Mouse (Mus musculus): ENCODE measurements around the gene Rab11fip3.

Rab11fip3 gene

GRCm38 (mm10) chr17:26087059-26087564 lies 17.8 kb upstream of the Rab11fip3 start:
- no peak for DNase-seq (ENCODE audit: low spot score in 2 of 2)

- no peak for DNase-seq (ENCODE audit: low spot score in 2 of 2)
Observed at GRCm38 (mm10) chr17:26080867-26081266, 11.5 kb upstream of the Rab11fip3 start.

DNA sequence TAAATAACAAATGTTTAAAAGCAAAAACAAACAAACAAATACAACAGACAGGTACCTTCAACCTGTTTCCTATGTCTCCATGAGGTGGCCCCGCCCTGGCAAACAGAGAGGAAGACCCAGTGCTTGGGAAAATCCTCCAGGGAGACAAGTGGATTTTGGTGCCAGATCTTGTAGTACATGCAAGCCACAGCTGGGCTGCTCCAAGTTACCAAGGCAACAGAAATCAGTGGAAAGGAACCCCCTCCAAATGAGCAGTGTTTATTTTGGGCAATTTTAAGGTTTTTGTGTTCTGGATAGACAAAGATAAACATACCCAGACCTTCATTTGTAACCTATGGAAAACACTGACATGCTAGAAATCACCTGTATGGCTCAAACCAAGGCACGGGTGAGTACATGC lies 9.5 kb upstream of the Rab11fip3 start:
- DNase-seq (ENCODE audit: low spot score in 2 of 2) = peak in 1 of 2 experiments; percentile 45

- DNase-seq (ENCODE audit: low spot score in 2 of 2) = peak; percentile 68 to 77
Observed at GRCm38 (mm10) chr17:26075246-26075645, 5.9 kb upstream of the Rab11fip3 start.

DNA sequence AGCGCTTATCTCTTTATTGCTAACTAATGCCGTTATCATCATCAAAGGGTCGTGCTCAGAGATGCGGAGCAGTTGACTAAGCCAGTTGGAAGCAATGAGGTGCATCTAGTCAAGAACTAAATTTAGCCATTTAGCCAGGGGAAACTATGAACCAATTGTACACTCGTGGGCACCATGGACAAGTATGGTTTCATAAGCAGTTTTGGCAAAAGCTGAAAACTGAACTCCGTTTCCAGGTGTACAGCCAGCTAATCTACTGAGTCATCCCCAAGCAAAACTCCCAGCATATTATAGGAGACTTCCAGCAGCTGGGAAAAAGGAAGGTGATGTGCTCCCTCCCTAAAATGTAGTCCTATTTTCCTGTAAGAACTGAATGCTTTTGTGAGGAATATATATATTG lies 781 bp upstream of the Rab11fip3 start:
- no peak for DNase-seq (ENCODE audit: low spot score in 2 of 2)

- DNase-seq (ENCODE audit: low spot score in 2 of 2) = no peak
Observed at GRCm38 (mm10) chr17:26068024-26068830, 1.1 kb downstream of the Rab11fip3 start.

GRCm38 (mm10) chr17:26066488-26067020 lies 2.8 kb downstream of the Rab11fip3 start:
- no peak for DNase-seq (ENCODE audit: low spot score in 2 of 2)

GRCm38 (mm10) chr17:26064916-26065315 lies 4.4 kb downstream of the Rab11fip3 start:
- no peak for DNase-seq (ENCODE audit: low spot score in 2 of 2)

GRCm38 (mm10) chr17:26057787-26058567 lies 11.4 kb downstream of the Rab11fip3 start:
- no peak for DNase-seq (ENCODE audit: low spot score in 2 of 2)

DNA sequence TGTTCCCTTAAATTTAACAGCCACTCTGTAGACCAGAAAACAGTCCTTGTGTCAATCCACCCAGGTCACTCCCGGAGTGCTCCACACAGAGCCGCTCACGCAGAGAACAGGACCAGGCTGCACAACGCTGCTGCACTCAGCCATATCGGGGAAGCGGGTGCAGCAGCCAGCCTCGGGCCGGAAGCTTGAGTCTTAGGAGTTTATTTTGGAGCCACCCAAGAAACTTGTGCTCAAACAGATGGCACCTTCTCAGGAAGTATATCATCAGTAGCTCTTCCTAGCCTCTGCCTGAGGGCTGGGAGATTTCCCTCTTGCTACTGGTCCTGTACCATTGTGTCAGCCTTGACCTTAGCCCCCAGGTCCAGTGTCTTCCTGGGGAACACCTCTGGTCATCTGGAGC lies 12.1 kb downstream of the Rab11fip3 start:
- peak in 1 of 2 experiments; percentile 61 for DNase-seq (ENCODE audit: low spot score in 2 of 2)

GRCm38 (mm10) chr17:26055164-26055563 lies 14.2 kb downstream of the Rab11fip3 start:
- no peak for DNase-seq (ENCODE audit: low spot score in 2 of 2)

DNA sequence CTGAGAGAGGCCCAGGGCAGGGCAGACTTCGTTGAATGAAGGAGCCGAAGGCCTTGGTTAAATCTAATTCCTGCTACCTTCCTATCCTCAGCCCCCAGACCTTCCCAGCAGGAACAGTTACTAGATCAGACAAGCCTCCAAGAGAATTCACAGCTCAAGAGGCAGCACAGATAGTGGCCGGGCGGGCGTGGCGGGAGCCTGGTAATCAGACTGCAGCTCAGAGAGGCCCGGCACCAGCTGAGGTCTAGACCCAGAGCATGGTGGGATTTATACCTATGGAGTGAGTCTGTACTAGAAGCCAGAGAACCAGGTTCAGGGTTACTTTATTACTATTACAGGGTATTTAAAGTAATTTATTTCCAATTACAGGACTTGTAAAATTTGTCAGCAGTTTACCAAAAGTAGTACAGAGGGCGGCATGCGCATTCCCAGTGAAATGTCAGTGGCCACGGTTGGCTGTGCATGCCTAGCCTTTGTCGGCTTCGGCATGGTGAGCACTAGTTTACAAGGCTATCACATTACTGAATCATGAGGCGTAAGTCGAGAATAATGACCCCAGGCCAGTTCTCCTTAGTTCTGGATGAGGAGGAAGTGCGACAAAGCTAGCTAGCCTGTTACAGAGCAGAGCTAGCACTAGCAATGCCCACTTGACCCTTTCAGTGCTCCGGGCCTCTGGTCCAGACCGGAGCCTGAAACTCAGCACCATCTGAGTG lies 15.1 kb downstream of the Rab11fip3 start:
- no peak for DNase-seq (ENCODE audit: low spot score in 2 of 2)

- DNase-seq (ENCODE audit: low spot score in 2 of 2) = no peak
Observed at GRCm38 (mm10) chr17:26052706-26053105, 16.6 kb downstream of the Rab11fip3 start.

GRCm38 (mm10) chr17:26052074-26052473 lies 17.3 kb downstream of the Rab11fip3 start:
- no peak for DNase-seq (ENCODE audit: low spot score in 2 of 2)

DNA sequence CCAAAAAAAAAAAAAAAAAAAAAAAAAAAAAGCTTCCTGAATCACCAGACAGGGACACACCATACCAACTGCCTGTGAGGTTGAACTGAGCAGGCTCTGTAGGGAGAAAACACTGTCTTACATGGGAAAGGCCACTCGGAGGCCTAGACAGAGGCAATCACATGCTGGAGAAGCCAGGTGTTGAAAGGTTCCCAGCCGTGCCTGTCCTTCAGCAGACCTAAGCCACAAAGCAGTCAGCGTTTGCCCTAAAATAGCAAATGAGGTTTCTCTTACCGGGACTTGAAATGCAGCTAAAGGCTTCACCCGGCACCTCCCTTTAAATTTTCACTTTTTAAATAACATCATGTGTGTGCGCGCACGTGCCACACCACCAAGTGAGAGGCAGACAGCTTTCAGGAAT lies 21.2 kb downstream of the Rab11fip3 start:
- DNase-seq (ENCODE audit: low spot score in 2 of 2) = no peak

- no peak for DNase-seq (ENCODE audit: low spot score in 2 of 2)
Observed at GRCm38 (mm10) chr17:26046253-26046997, 22.9 kb downstream of the Rab11fip3 start.

DNA sequence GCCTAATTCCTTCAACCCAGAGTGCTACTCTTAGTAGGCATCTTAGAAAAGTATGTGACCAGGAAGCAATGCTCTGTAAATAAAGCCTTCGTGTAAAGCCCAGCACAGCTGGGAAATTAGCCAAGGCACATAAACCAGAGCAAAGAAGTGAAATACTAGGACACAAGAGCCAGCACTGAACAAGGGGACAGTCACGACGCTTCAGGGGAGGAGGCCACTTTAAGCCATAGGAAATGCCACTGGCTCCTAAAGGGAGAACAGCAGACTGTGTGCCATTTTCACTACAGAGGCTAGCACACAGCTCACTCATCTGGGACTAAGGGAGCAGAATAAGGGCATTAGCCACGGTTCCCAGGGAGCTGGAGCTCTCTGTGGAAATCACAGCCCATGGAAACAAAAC lies 24.1 kb downstream of the Rab11fip3 start:
- DNase-seq (ENCODE audit: low spot score in 2 of 2) = no peak

GRCm38 (mm10) chr17:26043249-26043636 lies 26.1 kb downstream of the Rab11fip3 start:
- peak; percentile 74 to 77 for DNase-seq (ENCODE audit: low spot score in 2 of 2)

- DNase-seq (ENCODE audit: low spot score in 2 of 2) = peak in 1 of 2 experiments; percentile 59
Observed at GRCm38 (mm10) chr17:26042599-26043248, 26.6 kb downstream of the Rab11fip3 start.

GRCm38 (mm10) chr17:26041111-26041802 lies 28.1 kb downstream of the Rab11fip3 start:
- peak in 1 of 2 experiments; percentile 54 for DNase-seq (ENCODE audit: low spot score in 2 of 2)

Measured in frontal cortex, postnatal 36 days (tissue).